Mouse (Mus musculus): ENCODE data around the gene Lrrc14b. TPM values are rescaled to one million over a fixed set of nuclear protein-coding genes. Genes with fewer than 3 reads are reported as not detected.

Lrrc14b gene
- polyA plus RNA-seq (2012) = 0.03 TPM in 1 of 2 replicates, not detected in the other

GRCm38 (mm10) chr13:74363859-74364235 is at the start of gene Lrrc14b:
Lrrc14b (minus strand) TSS chr13:74364005.

GRCm38 (mm10) chr13:74399298-74399839 is 35.6 kb upstream of the Lrrc14b start, which contains the start of gene Ftl1-ps1:
Ftl1-ps1 (plus strand) TSS chr13:74399694.

DNA sequence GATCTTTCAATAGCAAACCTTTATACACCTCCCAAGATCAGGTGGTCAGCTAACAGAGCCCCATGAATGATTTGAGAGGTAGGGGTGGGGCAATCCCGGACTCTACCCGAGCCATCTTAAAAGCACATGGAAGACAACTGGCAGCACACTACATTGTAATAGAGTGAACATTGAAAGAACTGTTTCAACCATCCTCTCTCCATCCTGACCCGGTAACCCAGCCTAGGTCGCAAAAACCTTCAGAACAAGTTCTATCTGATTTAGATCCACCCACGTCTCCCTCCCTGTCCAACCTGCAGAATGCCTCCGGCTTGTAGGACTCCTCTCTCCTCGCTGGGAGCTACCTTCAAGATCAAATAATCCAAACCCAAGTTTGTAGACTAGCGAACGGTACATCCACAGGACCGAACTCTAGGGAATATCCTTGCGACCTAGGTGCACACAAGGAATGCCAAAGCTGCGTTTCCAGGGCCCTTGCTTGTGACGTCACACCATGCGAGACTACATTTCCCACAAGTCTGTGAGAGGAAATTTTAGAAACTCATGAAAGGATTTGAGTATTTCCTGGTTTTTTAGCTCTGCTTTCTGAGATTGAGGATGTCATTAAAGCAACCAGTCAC is 26.7 kb upstream of the Lrrc14b start, which contains the start of gene Zfp72:
Zfp72 (minus strand) TSS at position 466 of the 620 bp plus-strand sequence.

GRCm38 (mm10) chr13:74349566-74350434 is 14.0 kb downstream of the Lrrc14b start, which contains the start of the genes Sdha and Ccdc127:
Sdha (minus strand) TSS chr13:74350280.
Ccdc127 (plus strand) TSS chr13:74350309.

DNA sequence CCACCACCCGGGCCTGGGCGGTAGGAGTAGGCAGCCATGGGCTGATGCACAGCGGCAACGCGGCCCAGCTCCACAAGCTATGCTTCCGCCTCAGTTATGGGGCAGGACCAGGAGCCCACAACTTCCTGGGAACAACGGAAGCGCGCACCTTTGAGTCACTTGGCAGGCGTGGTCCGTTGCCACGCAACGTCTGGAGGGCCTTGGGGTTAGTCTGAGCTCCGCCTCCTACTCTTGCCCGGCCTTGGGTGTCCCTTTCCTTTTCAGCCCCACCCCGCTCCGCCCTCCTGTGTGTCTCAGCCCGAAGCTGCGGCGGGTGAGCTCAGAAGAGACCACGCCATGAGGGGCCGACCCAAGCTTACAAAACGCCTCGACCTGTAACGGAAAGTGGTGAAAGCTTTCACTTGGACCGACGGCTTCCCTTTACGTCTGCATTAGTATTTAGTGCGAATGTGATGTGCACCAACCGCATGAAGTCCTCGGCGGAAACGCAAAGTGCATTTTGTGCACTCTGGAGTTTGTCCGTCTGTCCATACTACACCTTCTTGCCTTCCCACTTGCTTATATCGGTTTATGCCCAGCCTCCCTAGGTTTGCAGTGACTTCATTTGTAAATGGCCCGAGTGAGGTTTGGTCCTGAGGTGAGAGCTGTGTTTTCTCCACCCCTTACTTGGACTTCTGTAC is 46.5 kb downstream of the Lrrc14b start, which contains the start of gene Pdcd6:
Pdcd6 (minus strand) TSS at position 411 of the 680 bp plus-strand sequence.

Other genes starting within 250 kb of the Lrrc14b start
- gene Slc9a3, start 242.5 kb downstream of the Lrrc14b start, polyA plus RNA-seq (2012) = not detected in 2 replicates
- gene Exoc3, start 155.3 kb downstream of the Lrrc14b start, polyA plus RNA-seq (2012) = 16.9 and 17.6 TPM in 2 replicates
- gene Ahrr, start 71.7 kb downstream of the Lrrc14b start, polyA plus RNA-seq (2012) = 0.05 TPM in 1 of 2 replicates, not detected in the other
- 31.7 and 39.9 TPM in 2 replicates for gene Pdcd6, start 46.4 kb downstream of the Lrrc14b start, polyA plus RNA-seq (2012)
- gene Sdha, start 13.7 kb downstream of the Lrrc14b start, polyA plus RNA-seq (2012) = 54.2 and 57.2 TPM in 2 replicates
- 0.49 and 0.75 TPM in 2 replicates for gene Ccdc127, start 13.7 kb downstream of the Lrrc14b start, polyA plus RNA-seq (2012)
- 0.09 TPM in 1 of 2 replicates, not detected in the other for gene Zfp72, start 26.8 kb upstream of the Lrrc14b start, polyA plus RNA-seq (2012)
- gene Ftl1-ps1, start 35.7 kb upstream of the Lrrc14b start, polyA plus RNA-seq (2012) = 10.8 and 15.7 TPM in 2 replicates
- gene Zfp825, start 130.0 kb upstream of the Lrrc14b start, polyA plus RNA-seq (2012) = 0.52 and 0.54 TPM in 2 replicates

Data from megakaryocyte-erythroid progenitor cell, adult 5 weeks (primary cell).